Mouse (Mus musculus) lung, embryonic 14.5 days (tissue): ENCODE measurements at regions not wholly inside any gene's neighbourhood (a gene's known extent, or its start where the extent isn't known, plus 50 kb on each side); places are given as distances from the start of the nearest gene placed in this dataset.

Experiments
- ATAC-seq: fragments of 200-750 bp; cut with Nextera tagmentation; 2 replicates; pipeline ENCODE4 v1.8.0; 2017; ENCODE audit warnings: mild to moderate bottlenecking, moderate TSS enrichment, moderate library complexity; ENCODE audit not compliant: insufficient read depth
- DNase-seq: peaks from one replicate; pipeline ENCODE4 v3.0.0-alpha.2; 2015
- H3K27ac ChIP-seq: fragments of 300-500 bp; sonication (generic); 2 replicates; pipeline ENCODE4 v1.5.1; 2014; ENCODE audit warnings: low read depth, mild to moderate bottlenecking, moderate library complexity
- H3K27me3 ChIP-seq: fragments of 300-500 bp; sonication (generic); 2 replicates; pipeline ENCODE4 v1.6.1; 2014; ENCODE audit warnings: low read length, control low read depth; ENCODE audit not compliant: insufficient read depth
- H3K36me3 ChIP-seq: fragments of 300-500 bp; sonication (generic); 2 replicates; pipeline ENCODE4 v1.6.1; 2014; ENCODE audit warnings: control low read depth; ENCODE audit not compliant: insufficient read depth
- H3K4me1 ChIP-seq: fragments of 300-500 bp; sonication (generic); 2 replicates; pipeline ENCODE4 v1.6.1; 2014; ENCODE audit warnings: antibody characterized with exemption, control low read depth; ENCODE audit not compliant: insufficient read depth
- H3K4me2 ChIP-seq: fragments of 300-500 bp; sonication (generic); 2 replicates; pipeline ENCODE4 v1.6.1; 2014; ENCODE audit warnings: mild to moderate bottlenecking
- H3K4me3 ChIP-seq: fragments of 300-500 bp; sonication (generic); 2 replicates; pipeline ENCODE4 v1.5.1; 2014; ENCODE audit warnings: low read depth, low read length
- H3K9ac ChIP-seq: fragments of 300-500 bp; sonication (generic); 2 replicates; pipeline ENCODE4 v1.6.1; 2014
- H3K9me3 ChIP-seq: fragments of 300-500 bp; sonication (generic); 2 replicates; pipeline ENCODE4 v1.6.1; 2016; ENCODE audit warnings: low read depth, low read length, control low read depth
- CTCF ChIP-seq: IDR thresholded peaks from 2 replicates; pipeline ENCODE4 v1.5.1; 2016; ENCODE audit warnings: antibody characterized with exemption, low read depth
- WGBS: fragments of 180-500 bp; shearing (Covaris S2); extraction: QIAGEN DNeasy Blood & Tissue Kit; methylation state at CpG from one replicate; pipeline ENCODE4 v1.1.7; 2014; 5-methylcytosine and 5-hydroxymethylcytosine counted together

GRCm38 (mm10) chr3:81782921-81783541, 149.4 kb upstream of the Ctso start:
- peak overlapping the region; percentile 59 for H3K4me2 ChIP-seq
- ATAC-seq (peak; percentile 69), DNase-seq (peak; percentile 88)
- peak overlapping the region; percentile 20; the same call in 1 of the 2 replicates for H3K9ac ChIP-seq
- WGBS: 17% methylated on average over 15 of the region's 15 CpGs
- no peaks in the 10 kb centered on the region for H3K9me3 ChIP-seq
- no peaks in the 10 kb centered on the region for H3K36me3 ChIP-seq
- H3K27ac ChIP-seq: peak overlapping the region; percentile 24; the same call in 1 of the 2 replicates
- no peak overlapping the region for H3K4me3 ChIP-seq
- H3K27me3 ChIP-seq: no peaks in the 10 kb centered on the region
- peak; percentile 76 for TF ChIP-seq CTCF
- H3K4me1 ChIP-seq: no peaks in the 10 kb centered on the region

- H3K4me1 ChIP-seq: no peaks in the 10 kb centered on the region
- no peak for DNase-seq
- H3K9me3 ChIP-seq: no peaks in the 10 kb centered on the region
- no peak overlapping the region for H3K4me2 ChIP-seq
- H3K27me3 ChIP-seq: no peaks in the 10 kb centered on the region
- no peaks in the 10 kb centered on the region for H3K36me3 ChIP-seq
- no peak overlapping the region for H3K4me3 ChIP-seq
- no peak for ATAC-seq
- TF ChIP-seq CTCF: no peak
- no peak overlapping the region for H3K27ac ChIP-seq
- H3K9ac ChIP-seq: no peak overlapping the region
- 64% methylated on average over 2 of the region's 2 CpGs for WGBS
These were observed 143.5 kb upstream of the Ctso start for GRCm38 (mm10) chr3:81788915-81789314.

GRCm38 (mm10) chr3:81789664-81790063, 142.7 kb upstream of the Ctso start:
- Histone ChIP-seq H3K4me2 (no peak overlapping the region), H3K4me3 (no peak overlapping the region), H3K9ac (no peak overlapping the region), H3K4me1 (no peaks in the 10 kb centered on the region), H3K36me3 (no peaks in the 10 kb centered on the region), H3K27ac (no peak overlapping the region), H3K9me3 (no peaks in the 10 kb centered on the region), H3K27me3 (no peaks in the 10 kb centered on the region)
- no peak for ATAC-seq
- no peak for DNase-seq
- 86% methylated on average over 6 of the region's 6 CpGs for WGBS
- TF ChIP-seq CTCF: no peak

- ATAC-seq: no peak
- no peak for TF ChIP-seq CTCF
- H3K4me2 ChIP-seq: no peak overlapping the region
- H3K27me3 ChIP-seq: no peaks in the 10 kb centered on the region
- no peaks in the 10 kb centered on the region for H3K9me3 ChIP-seq
- WGBS: 77% methylated on average over 2 of the region's 2 CpGs
- no peaks in the 10 kb centered on the region for H3K4me1 ChIP-seq
- H3K27ac ChIP-seq: no peak overlapping the region
- DNase-seq: no peak
- no peak overlapping the region for H3K9ac ChIP-seq
- no peak overlapping the region for H3K4me3 ChIP-seq
- no peaks in the 10 kb centered on the region for H3K36me3 ChIP-seq
These were observed 130.3 kb upstream of the Ctso start for GRCm38 (mm10) chr3:81802096-81802495.

GRCm38 (mm10) chr3:81805745-81806144, 126.7 kb upstream of the Ctso start:
- Histone ChIP-seq H3K4me1 (no peaks in the 10 kb centered on the region), H3K36me3 (no peaks in the 10 kb centered on the region), H3K4me2 (no peak overlapping the region), H3K27me3 (no peaks in the 10 kb centered on the region), H3K4me3 (no peak overlapping the region), H3K27ac (no peak overlapping the region), H3K9me3 (no peaks in the 10 kb centered on the region), H3K9ac (no peak overlapping the region)
- TF ChIP-seq CTCF: no peak
- 62% methylated on average over 4 of the region's 4 CpGs for WGBS
- DNase-seq (no peak), ATAC-seq (no peak)

GRCm38 (mm10) chr3:81809604-81810003, 122.8 kb upstream of the Ctso start:
- no peaks in the 10 kb centered on the region for H3K4me1 ChIP-seq
- no peaks in the 10 kb centered on the region for H3K27me3 ChIP-seq
- no peak for ATAC-seq
- no peaks in the 10 kb centered on the region for H3K36me3 ChIP-seq
- no peak overlapping the region for H3K9ac ChIP-seq
- H3K4me3 ChIP-seq: no peak overlapping the region
- no peak overlapping the region for H3K27ac ChIP-seq
- H3K9me3 ChIP-seq: no peaks in the 10 kb centered on the region
- TF ChIP-seq CTCF: no peak
- H3K4me2 ChIP-seq: no peak overlapping the region
- WGBS: 76% methylated on average over 2 of the region's 2 CpGs
- no peak for DNase-seq

- no peaks in the 10 kb centered on the region for H3K27me3 ChIP-seq
- no peak overlapping the region for H3K9ac ChIP-seq
- TF ChIP-seq CTCF: no peak
- DNase-seq (no peak), ATAC-seq (no peak)
- no peak overlapping the region for H3K4me2 ChIP-seq
- 55% methylated on average over 2 of the region's 2 CpGs for WGBS
- H3K27ac ChIP-seq: no peak overlapping the region
- no peaks in the 10 kb centered on the region for H3K36me3 ChIP-seq
- no peak overlapping the region for H3K4me3 ChIP-seq
- H3K4me1 ChIP-seq: no peaks in the 10 kb centered on the region
- no peaks in the 10 kb centered on the region for H3K9me3 ChIP-seq
These were observed 112.1 kb upstream of the Ctso start for GRCm38 (mm10) chr3:81820304-81820703.

- Histone ChIP-seq H3K4me1 (no peaks in the 10 kb centered on the region), H3K9ac (no peak overlapping the region), H3K9me3 (no peaks in the 10 kb centered on the region), H3K27me3 (no peaks in the 10 kb centered on the region), H3K4me3 (no peak overlapping the region), H3K27ac (no peak overlapping the region), H3K4me2 (no peak overlapping the region), H3K36me3 (no peaks in the 10 kb centered on the region)
- no peak for TF ChIP-seq CTCF
- ATAC-seq: no peak
- no CpG with 5 or more reads among the region's 2 CpGs for WGBS
- no peak for DNase-seq
These were observed 102.9 kb upstream of the Ctso start for GRCm38 (mm10) chr3:81829525-81829924.
